ENCODE assay signal across 18 mouse cellular contexts in the genomic region with DNA sequence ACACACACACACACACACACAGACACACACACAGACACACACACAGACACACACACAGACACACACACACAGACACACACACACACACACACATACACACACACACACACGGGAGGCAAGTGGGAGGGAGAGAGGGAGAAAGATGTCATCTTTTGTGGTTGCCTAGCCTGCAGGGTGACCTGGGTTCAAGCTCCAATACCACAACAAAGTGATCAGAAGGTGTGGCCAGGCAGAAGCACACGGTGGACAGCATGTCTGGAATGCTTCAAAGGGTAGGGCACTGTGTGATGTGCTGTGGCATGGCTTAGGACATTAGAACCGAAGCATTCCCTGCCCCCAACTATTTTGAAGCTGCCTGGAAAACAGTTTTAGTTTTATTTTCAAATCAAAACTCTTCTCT.
"Had no signal": no experiment of that assay in that cellular context is flagged by ENCODE, and none has a peak within 500 bp of the region (broad histone marks: within the 10 kb centered on the region; RNA-seq: fewer than 3 reads in every experiment).

No protein-coding gene starts in this region.

- H3K36me3 ChIP-seq: liver, embryonic 13.5 days; midbrain, embryonic 10.5 days had no signal

- H3K27ac ChIP-seq: kidney, postnatal 0 days; left cerebral cortex, adult 2 months; liver, embryonic 13.5 days; midbrain, embryonic 10.5 days; stomach, postnatal 0 days had no signal

- H3K9me3 ChIP-seq: liver, embryonic 13.5 days; midbrain, embryonic 10.5 days had no signal

- H3K4me3 ChIP-seq: layer of hippocampus, adult 2 months; left cerebral cortex, adult 2 months; liver, embryonic 13.5 days; midbrain, embryonic 10.5 days had no signal

- DNase-seq: kidney, postnatal 25 days; layer of hippocampus, adult 9-11 months; liver, embryonic 13.5 days; lung, adult 2 months; lung, postnatal 14 days; lung, postnatal 4 days; midbrain, embryonic 14.5 days; right cerebral cortex, adult 18-20 months; right cerebral cortex, postnatal 14 days; right cerebral cortex, postnatal 4 days; thymus, adult 2 months; thymus, postnatal 14 days; thymus, postnatal 4 days had no signal

- H3K9ac ChIP-seq: liver, embryonic 13.5 days had no signal

- H3K4me2 ChIP-seq: liver, embryonic 13.5 days had no signal
